Mouse (Mus musculus): ENCODE data around the gene Arf1. TPM values are rescaled to one million over a fixed set of nuclear protein-coding genes. Genes with fewer than 3 reads are reported as not detected.
"Not testable (repeated sequence)": the region's sequence is repeated elsewhere in the genome, so short reads cannot be mapped to it uniquely, and the experiment has no call there.

Gene Arf1
- polyA plus RNA-seq, 1 experiment from 2014 or later: 275 TPM

GRCm38 (mm10) chr11:59225167-59225566 is 2.9 kb downstream of the Arf1 start:
- H3K4me2 ChIP-seq: peak overlapping the region; percentile 86
- H3K4me3 ChIP-seq (replicated peaks): peak overlapping the region; percentile 8; the same call in 1 of the 2 replicates
- H3K9ac ChIP-seq: peak overlapping the region; percentile 52
- WGBS (ENCODE audit: insufficient replicate concordance): 15% methylated on average over 2 of the region's 2 CpGs
- peaks cover 83% of the 10 kb centered on the region for H3K4me1 ChIP-seq (replicated peaks)
- H3K9me3 ChIP-seq (replicated peaks): no peaks in the 10 kb centered on the region
- H3K27me3 ChIP-seq: no peaks in the 10 kb centered on the region
- peak overlapping the region; percentile 20; the same call in 1 of the 2 replicates for H3K27ac ChIP-seq
- ATAC-seq (ENCODE audit: low read depth) (no peak), DNase-seq (no peak)
- peaks cover 29% of the 10 kb centered on the region for H3K36me3 ChIP-seq

- H3K9me3 ChIP-seq (replicated peaks): no peaks in the 10 kb centered on the region
- H3K27ac ChIP-seq: no peak overlapping the region
- H3K27me3 ChIP-seq: no peaks in the 10 kb centered on the region
- DNase-seq (no peak), ATAC-seq (ENCODE audit: low read depth) (no peak)
- H3K4me1 ChIP-seq (replicated peaks): peaks cover 86% of the 10 kb centered on the region
- H3K4me2 ChIP-seq: 0 out of 2 replicates have a peak overlapping the region, but pooled peaks have one; percentile 9
- H3K9ac ChIP-seq: no peak overlapping the region
- 20% methylated on average over 2 of the region's 2 CpGs for WGBS (ENCODE audit: insufficient replicate concordance)
- no peak overlapping the region for H3K4me3 ChIP-seq (replicated peaks)
- peaks cover 34% of the 10 kb centered on the region for H3K36me3 ChIP-seq
These were observed 3.6 kb downstream of the Arf1 start for GRCm38 (mm10) chr11:59224470-59224869.

GRCm38 (mm10) chr11:59224025-59224424 is 4.0 kb downstream of the Arf1 start:
- Histone ChIP-seq H3K27me3 (no peaks in the 10 kb centered on the region), H3K36me3 (peaks cover 39% of the 10 kb centered on the region), H3K4me1 (replicated peaks) (peaks cover 84% of the 10 kb centered on the region), H3K27ac (peak overlapping the region; percentile 30), H3K4me3 (replicated peaks) (no peak overlapping the region), H3K9ac (peak overlapping the region; percentile 14; the same call in 1 of the 2 replicates), H3K9me3 (replicated peaks) (no peaks in the 10 kb centered on the region), H3K4me2 (0 out of 2 replicates have a peak overlapping the region, but pooled peaks have one; percentile 4)
- DNase-seq: no peak
- ATAC-seq (ENCODE audit: low read depth): no peak
- whole genome bisulfite sequencing (ENCODE audit: insufficient replicate concordance): 69% methylated on average over 3 of the region's 3 CpGs

GRCm38 (mm10) chr11:59222306-59222705 is 5.8 kb downstream of the Arf1 start:
- Histone ChIP-seq H3K36me3 (peaks cover 56% of the 10 kb centered on the region), H3K9me3 (replicated peaks) (no peaks in the 10 kb centered on the region), H3K27ac (0 out of 2 replicates have a peak overlapping the region, but pooled peaks have one; percentile 30), H3K4me1 (replicated peaks) (peaks cover 94% of the 10 kb centered on the region), H3K27me3 (no peaks in the 10 kb centered on the region), H3K4me2 (0 out of 2 replicates have a peak overlapping the region, but pooled peaks have one; percentile 10), H3K4me3 (replicated peaks) (no peak overlapping the region), H3K9ac (no peak overlapping the region)
- no peak for DNase-seq
- no peak for ATAC-seq (ENCODE audit: low read depth)
- WGBS (ENCODE audit: insufficient replicate concordance): 72% methylated on average over 4 of the region's 4 CpGs

DNA sequence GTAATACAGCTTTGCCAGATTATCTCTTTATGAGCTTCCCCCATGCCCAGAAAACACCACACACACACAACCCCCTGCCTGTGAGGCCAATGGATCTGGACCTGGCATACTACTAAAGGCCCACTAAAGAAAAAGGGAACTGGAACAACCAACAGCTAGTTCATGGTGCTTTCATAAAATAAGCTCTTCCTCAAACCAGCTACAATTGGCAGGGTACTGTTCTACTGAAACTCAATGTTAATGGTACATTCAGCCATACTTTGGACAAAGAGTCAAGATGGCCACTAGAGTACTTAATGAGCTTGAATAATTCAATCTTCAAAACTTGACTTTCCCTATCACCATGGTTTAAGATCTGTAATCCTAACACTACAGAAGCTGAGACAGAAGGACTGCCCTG is 6.5 kb downstream of the Arf1 start:
- H3K9ac ChIP-seq: no peak overlapping the region
- H3K4me3 ChIP-seq (replicated peaks): no peak overlapping the region
- no peak for ATAC-seq (ENCODE audit: low read depth)
- H3K27me3 ChIP-seq: no peaks in the 10 kb centered on the region
- DNase-seq: no peak
- no peak overlapping the region for H3K4me2 ChIP-seq
- H3K9me3 ChIP-seq (replicated peaks): no peaks in the 10 kb centered on the region
- peaks cover 94% of the 10 kb centered on the region for H3K4me1 ChIP-seq (replicated peaks)
- peaks cover 59% of the 10 kb centered on the region for H3K36me3 ChIP-seq
- H3K27ac ChIP-seq: no peak overlapping the region

- H3K36me3 ChIP-seq: peaks cover 72% of the 10 kb centered on the region
- H3K4me3 ChIP-seq (replicated peaks): no peak overlapping the region
- H3K4me1 ChIP-seq (replicated peaks): peaks cover 82% of the 10 kb centered on the region
- H3K4me2 ChIP-seq: no peak overlapping the region
- no peaks in the 10 kb centered on the region for H3K9me3 ChIP-seq (replicated peaks)
- no peak for ATAC-seq (ENCODE audit: low read depth)
- H3K27ac ChIP-seq: no peak overlapping the region
- no peak for DNase-seq
- no peak overlapping the region for H3K9ac ChIP-seq
- H3K27me3 ChIP-seq: no peaks in the 10 kb centered on the region
These were observed 9.0 kb downstream of the Arf1 start for GRCm38 (mm10) chr11:59219064-59219463.

GRCm38 (mm10) chr11:59218389-59218998 is 9.6 kb downstream of the Arf1 start:
- H3K36me3 ChIP-seq: peaks cover 72% of the 10 kb centered on the region
- no peaks in the 10 kb centered on the region for H3K27me3 ChIP-seq
- H3K4me2 ChIP-seq: no peak overlapping the region
- no peak for DNase-seq
- 79% methylated on average over 4 of the region's 4 CpGs for WGBS (ENCODE audit: insufficient replicate concordance)
- H3K27ac ChIP-seq: no peak overlapping the region
- H3K4me3 ChIP-seq (replicated peaks): no peak overlapping the region
- H3K9me3 ChIP-seq (replicated peaks): no peaks in the 10 kb centered on the region
- H3K9ac ChIP-seq: no peak overlapping the region
- H3K4me1 ChIP-seq (replicated peaks): peaks cover 81% of the 10 kb centered on the region
- no peak for ATAC-seq (ENCODE audit: low read depth)

GRCm38 (mm10) chr11:59216955-59217354 is 11.1 kb downstream of the Arf1 start:
- 28% methylated on average over 3 of the region's 3 CpGs for WGBS (ENCODE audit: insufficient replicate concordance)
- H3K36me3 ChIP-seq: peaks cover 75% of the 10 kb centered on the region
- H3K4me1 ChIP-seq (replicated peaks): peaks cover 78% of the 10 kb centered on the region
- H3K27me3 ChIP-seq: no peaks in the 10 kb centered on the region
- H3K9me3 ChIP-seq (replicated peaks): no peaks in the 10 kb centered on the region
- DNase-seq (no peak), ATAC-seq (ENCODE audit: low read depth) (no peak)
- no peak overlapping the region; the same call in 1 of the 2 replicates for H3K27ac ChIP-seq
- H3K4me3 ChIP-seq (replicated peaks): no peak overlapping the region
- no peak overlapping the region for H3K4me2 ChIP-seq
- H3K9ac ChIP-seq: no peak overlapping the region

DNA sequence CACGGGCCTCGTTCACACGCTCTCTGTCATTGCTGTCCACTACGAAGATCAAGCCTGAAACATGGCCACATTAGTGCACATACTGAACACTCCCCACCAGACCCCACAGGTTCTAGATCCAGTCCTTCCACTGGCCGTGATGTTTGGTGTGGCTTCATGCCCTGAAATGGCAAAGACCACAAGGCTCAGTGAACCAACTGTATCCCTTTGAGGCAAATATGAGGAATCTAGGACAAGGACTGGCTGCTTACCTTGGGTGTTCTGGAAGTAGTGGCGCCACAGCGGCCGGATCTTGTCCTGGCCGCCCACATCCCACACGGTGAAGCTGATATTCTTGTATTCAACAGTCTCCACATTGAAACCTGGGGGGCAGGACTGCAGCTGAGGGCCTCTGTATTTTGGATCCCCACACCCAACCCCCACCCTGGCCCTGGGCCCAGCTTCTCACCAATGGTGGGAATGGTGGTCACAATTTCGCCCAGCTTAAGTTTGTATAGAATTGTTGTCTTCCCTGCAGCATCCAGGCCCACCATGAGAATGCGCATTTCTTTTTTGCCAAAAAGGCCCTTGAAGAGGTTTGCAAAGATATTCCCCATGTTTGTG is 15.1 kb downstream of the Arf1 start:
- H3K36me3 ChIP-seq: peaks cover 77% of the 10 kb centered on the region
- no peak overlapping the region for H3K9ac ChIP-seq
- no peak for ATAC-seq (ENCODE audit: low read depth)
- DNase-seq: no peak
- no peak overlapping the region for H3K4me2 ChIP-seq
- 85% methylated on average over 12 of the region's 12 CpGs for WGBS (ENCODE audit: insufficient replicate concordance)
- no peak overlapping the region for H3K4me3 ChIP-seq (replicated peaks)
- no peaks in the 10 kb centered on the region for H3K27me3 ChIP-seq
- peaks cover 75% of the 10 kb centered on the region for H3K4me1 ChIP-seq (replicated peaks)
- H3K9me3 ChIP-seq (replicated peaks): no peaks in the 10 kb centered on the region
- H3K27ac ChIP-seq: no peak overlapping the region

DNA sequence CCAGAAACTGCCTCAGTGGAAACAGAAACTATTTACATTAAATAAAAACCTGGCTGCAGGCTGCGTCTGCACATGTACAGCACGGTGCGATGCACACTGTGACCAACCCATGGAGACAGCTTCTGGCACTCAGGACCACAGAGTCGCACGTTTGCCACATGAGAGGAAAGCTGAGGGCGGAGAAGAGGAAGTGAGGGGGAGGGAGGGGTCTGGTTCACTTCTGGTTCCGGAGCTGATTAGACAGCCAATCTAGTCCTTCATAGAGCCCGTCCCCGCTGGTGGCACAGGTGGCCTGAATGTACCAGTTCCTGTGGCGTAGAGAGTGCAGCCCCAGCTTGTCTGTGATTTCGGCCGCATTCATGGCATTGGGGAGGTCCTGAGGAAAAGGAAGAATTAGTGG is 15.8 kb downstream of the Arf1 start:
- H3K27me3 ChIP-seq; H3K4me3 ChIP-seq (replicated peaks); DNase-seq; H3K4me2 ChIP-seq; ATAC-seq (ENCODE audit: low read depth); H3K27ac ChIP-seq; H3K9ac ChIP-seq; H3K9me3 ChIP-seq (replicated peaks): not testable (repeated sequence)
- Histone ChIP-seq H3K36me3 (peaks cover 71% of the 10 kb centered on the region), H3K4me1 (replicated peaks) (peaks cover 75% of the 10 kb centered on the region)
- 31% methylated on average over 12 of the region's 12 CpGs for WGBS (ENCODE audit: insufficient replicate concordance)

- H3K9ac ChIP-seq; H3K4me2 ChIP-seq; H3K27ac ChIP-seq; H3K4me3 ChIP-seq (replicated peaks); H3K27me3 ChIP-seq; ATAC-seq (ENCODE audit: low read depth); H3K9me3 ChIP-seq (replicated peaks); DNase-seq: not testable (repeated sequence)
- peaks cover 70% of the 10 kb centered on the region for H3K36me3 ChIP-seq
- WGBS (ENCODE audit: insufficient replicate concordance): 90% methylated on average over 9 of the region's 9 CpGs
- peaks cover 69% of the 10 kb centered on the region for H3K4me1 ChIP-seq (replicated peaks)
These were observed 16.5 kb downstream of the Arf1 start for GRCm38 (mm10) chr11:59211561-59211960.

- H3K4me3 ChIP-seq (replicated peaks): 0 out of 2 replicates have a peak overlapping the region, but pooled peaks have one; percentile 1
- H3K4me2 ChIP-seq: peak overlapping the region; percentile 95; the same call in 1 of the 2 replicates
- H3K27ac ChIP-seq: 0 out of 2 replicates have a peak overlapping the region, but pooled peaks have one; percentile 95
- WGBS (ENCODE audit: insufficient replicate concordance): 85% methylated on average over 4 of the region's 4 CpGs
- H3K9me3 ChIP-seq (replicated peaks): no peaks in the 10 kb centered on the region
- no peak overlapping the region for H3K9ac ChIP-seq
- no peaks in the 10 kb centered on the region for H3K27me3 ChIP-seq
- ATAC-seq (ENCODE audit: low read depth): no peak
- H3K36me3 ChIP-seq: peaks cover 78% of the 10 kb centered on the region
- DNase-seq: no peak
- H3K4me1 ChIP-seq (replicated peaks): peaks cover 59% of the 10 kb centered on the region
These were observed 18.1 kb downstream of the Arf1 start for GRCm38 (mm10) chr11:59210020-59210419.
